Mouse (Mus musculus): Measurements from ENCODE around the gene Fam92a. TPM values are rescaled to one million over a fixed set of nuclear protein-coding genes. Genes with fewer than 3 reads are reported as not detected.
"Not testable (repeated sequence)": the region's sequence is repeated elsewhere in the genome, so short reads cannot be mapped to it uniquely, and the experiment has no call there.

The Fam92a gene
- 24.5 and 26.9 TPM in 2 replicates for polyA plus RNA-seq (2012; rRNA removed)

GRCm38 (mm10) chr4:12171318-12172091 lies at the start of gene Fam92a:
TSS of gene Fam92a (minus strand) at chr4:12172015.
- peak within 1 kb of the TSS; percentile 81 for H3K27ac ChIP-seq (ENCODE audit: control insufficient read depth, insufficient read depth, low read depth, low read length)
- peaks cover 6% of the 10 kb centered on the region for H3K4me1 ChIP-seq (ENCODE audit: control insufficient read depth, insufficient read depth, low read length)
- TF ChIP-seq CTCF (IDR thresholded peaks at IDR 0.05; ENCODE audit: control insufficient read depth, insufficient read depth, insufficient replicate concordance, low read depth, low read length) = no peak
- TF ChIP-seq POLR2A (IDR thresholded peaks at IDR 0.05; ENCODE audit: control insufficient read depth, low read depth, low read length) = peak; percentile 57; the same call in 1 of the 2 replicates
- no peaks in the 10 kb centered on the region for H3K27me3 ChIP-seq (ENCODE audit: control insufficient read depth, insufficient read depth, low read length)
- peak within 1 kb of the TSS; percentile 84 for H3K4me3 ChIP-seq (ENCODE audit: control insufficient read depth, low read depth, low read length)
- H3K36me3 ChIP-seq (ENCODE audit: control insufficient read depth, insufficient read depth, low read length) = no peaks in the 10 kb centered on the region; the same call in 1 of the 2 replicates

- no peak for TF ChIP-seq POLR2A (IDR thresholded peaks at IDR 0.05; ENCODE audit: control insufficient read depth, low read depth, low read length)
- TF ChIP-seq CTCF (IDR thresholded peaks at IDR 0.05; ENCODE audit: control insufficient read depth, insufficient read depth, insufficient replicate concordance, low read depth, low read length) = no peak
These were observed 7.2 kb upstream of the Fam92a start for GRCm38 (mm10) chr4:12178992-12179391.

DNA sequence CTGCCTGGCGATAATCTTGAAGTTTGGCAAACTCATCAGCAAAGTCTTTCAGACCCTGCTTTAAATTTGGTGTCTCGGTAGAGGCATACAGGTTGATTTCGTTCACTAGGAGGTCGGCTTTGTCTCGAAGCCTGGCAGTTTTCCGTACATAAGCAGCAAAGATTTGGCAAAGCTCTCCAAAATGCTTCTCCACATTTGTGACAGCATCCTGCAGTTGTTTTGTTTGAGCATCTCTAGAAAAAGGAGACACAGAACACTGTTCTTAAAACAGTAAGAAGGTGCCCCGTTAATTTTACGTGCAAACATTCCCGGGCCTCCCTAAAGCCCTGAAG lies 863 bp downstream of the Fam92a start:
- H3K4me3 ChIP-seq (ENCODE audit: control insufficient read depth, low read depth, low read length) = peak overlapping the region; percentile 84
- H3K4me1 ChIP-seq (ENCODE audit: control insufficient read depth, insufficient read depth, low read length) = peaks cover 6% of the 10 kb centered on the region
- H3K27ac ChIP-seq (ENCODE audit: control insufficient read depth, insufficient read depth, low read depth, low read length) = peak overlapping the region; percentile 81
- no peak for TF ChIP-seq CTCF (IDR thresholded peaks at IDR 0.05; ENCODE audit: control insufficient read depth, insufficient read depth, insufficient replicate concordance, low read depth, low read length)
- no peak for TF ChIP-seq POLR2A (IDR thresholded peaks at IDR 0.05; ENCODE audit: control insufficient read depth, low read depth, low read length)
- H3K27me3 ChIP-seq (ENCODE audit: control insufficient read depth, insufficient read depth, low read length) = no peaks in the 10 kb centered on the region
- no peaks in the 10 kb centered on the region; the same call in 1 of the 2 replicates for H3K36me3 ChIP-seq (ENCODE audit: control insufficient read depth, insufficient read depth, low read length)

More at GRCm38 (mm10) chr4:12178992-12179391, 7.2 kb upstream of the Fam92a start:
- Histone ChIP-seq H3K36me3 (ENCODE audit: control insufficient read depth, insufficient read depth, low read length) (no peaks in the 10 kb centered on the region), H3K4me1 (ENCODE audit: control insufficient read depth, insufficient read depth, low read length) (no peaks in the 10 kb centered on the region), H3K27me3 (ENCODE audit: control insufficient read depth, insufficient read depth, low read length) (no peaks in the 10 kb centered on the region), H3K4me3 (ENCODE audit: control insufficient read depth, low read depth, low read length) (no peak overlapping the region), H3K27ac (ENCODE audit: control insufficient read depth, insufficient read depth, low read depth, low read length) (no peak overlapping the region)

DNA sequence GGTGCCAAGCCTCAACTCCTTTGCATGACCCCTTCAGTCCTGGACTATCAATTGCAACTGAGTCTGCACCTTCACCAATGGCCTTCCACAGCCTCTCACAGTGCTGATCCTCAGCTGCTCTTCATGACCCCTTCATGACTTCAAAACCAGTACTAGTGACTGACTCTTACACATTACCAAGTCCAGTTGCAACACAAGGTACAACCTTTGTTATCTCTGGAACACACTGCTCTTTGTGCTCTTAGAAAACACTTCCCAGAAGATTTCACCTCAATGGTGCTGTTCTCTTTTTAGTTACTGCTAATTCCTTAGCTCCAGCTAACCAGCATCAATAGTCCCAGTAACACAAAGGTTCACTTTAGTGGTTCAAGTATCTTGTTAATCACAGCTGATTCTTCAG lies 24.2 kb downstream of the Fam92a start:
- Histone ChIP-seq H3K4me1 (ENCODE audit: control insufficient read depth, insufficient read depth, low read length) (no peaks in the 10 kb centered on the region), H3K4me3 (ENCODE audit: control insufficient read depth, low read depth, low read length) (no peak overlapping the region), H3K27me3 (ENCODE audit: control insufficient read depth, insufficient read depth, low read length) (no peaks in the 10 kb centered on the region), H3K36me3 (ENCODE audit: control insufficient read depth, insufficient read depth, low read length) (no peaks in the 10 kb centered on the region), H3K27ac (ENCODE audit: control insufficient read depth, insufficient read depth, low read depth, low read length) (no peak overlapping the region)
- no peak for TF ChIP-seq POLR2A (IDR thresholded peaks at IDR 0.05; ENCODE audit: control insufficient read depth, low read depth, low read length)
- no peak for TF ChIP-seq CTCF (IDR thresholded peaks at IDR 0.05; ENCODE audit: control insufficient read depth, insufficient read depth, insufficient replicate concordance, low read depth, low read length)

GRCm38 (mm10) chr4:12141516-12141915 lies 30.3 kb downstream of the Fam92a start:
- not testable (repeated sequence) for H3K4me3 ChIP-seq (ENCODE audit: control insufficient read depth, low read depth, low read length); H3K36me3 ChIP-seq (ENCODE audit: control insufficient read depth, insufficient read depth, low read length); H3K27me3 ChIP-seq (ENCODE audit: control insufficient read depth, insufficient read depth, low read length); H3K4me1 ChIP-seq (ENCODE audit: control insufficient read depth, insufficient read depth, low read length); H3K27ac ChIP-seq (ENCODE audit: control insufficient read depth, insufficient read depth, low read depth, low read length)

GRCm38 (mm10) chr4:12140592-12141062 lies 31.2 kb downstream of the Fam92a start:
- Histone ChIP-seq H3K27ac (ENCODE audit: control insufficient read depth, insufficient read depth, low read depth, low read length) (peak overlapping the region; percentile 86), H3K4me3 (ENCODE audit: control insufficient read depth, low read depth, low read length) (peak overlapping the region; percentile 90)
- H3K27me3 ChIP-seq (ENCODE audit: control insufficient read depth, insufficient read depth, low read length); H3K36me3 ChIP-seq (ENCODE audit: control insufficient read depth, insufficient read depth, low read length); H3K4me1 ChIP-seq (ENCODE audit: control insufficient read depth, insufficient read depth, low read length): not testable (repeated sequence)

- not testable (repeated sequence) for H3K36me3 ChIP-seq (ENCODE audit: control insufficient read depth, insufficient read depth, low read length); H3K4me1 ChIP-seq (ENCODE audit: control insufficient read depth, insufficient read depth, low read length); H3K27me3 ChIP-seq (ENCODE audit: control insufficient read depth, insufficient read depth, low read length)
- H3K27ac ChIP-seq (ENCODE audit: control insufficient read depth, insufficient read depth, low read depth, low read length) = peak within 1 kb of the TSS; percentile 86
- H3K4me3 ChIP-seq (ENCODE audit: control insufficient read depth, low read depth, low read length) = peak within 1 kb of the TSS; percentile 90
- peak; percentile 62; the same call in 1 of the 2 replicates for TF ChIP-seq POLR2A (IDR thresholded peaks at IDR 0.05; ENCODE audit: control insufficient read depth, low read depth, low read length)
These were observed 31.7 kb downstream of the Fam92a start, which contains the start of gene Rbm12b1 for GRCm38 (mm10) chr4:12140141-12140567. TSS of gene Rbm12b1 (plus strand) at chr4:12140264.

Other genes starting within 250 kb of the Fam92a start
- gene Gm10604, start 190.8 kb downstream of the Fam92a start, polyA plus RNA-seq (2012; rRNA removed) = not detected in 2 replicates
- 1.9 and 2.2 TPM in 2 replicates for gene Rbm12b2, start 82.6 kb downstream of the Fam92a start, polyA plus RNA-seq (2012; rRNA removed)
- gene Rbm12b1, start 31.8 kb downstream of the Fam92a start, polyA plus RNA-seq (2012; rRNA removed) = 3.4 and 3.5 TPM in 2 replicates